Mouse (Mus musculus) adrenal gland, postnatal 14 days (tissue): ENCODE measurements around the gene Smcp. TPM values are rescaled to one million over a fixed set of nuclear protein-coding genes. Genes with fewer than 3 reads are reported as not detected.

Experiments used
- total RNA-seq: library from RNA; stranded (reverse); gene quantifications from 2 replicates; pipeline ENCODE4 v1.2.3, GENCODE M21; 2021

The Smcp gene
- total RNA-seq, 1 experiment from 2014 or later, result not detected

Other genes with a start within 250 kb of the Smcp start
- gene Sprr2d, start 249.9 kb downstream of the Smcp start, total RNA-seq, result not detected in 2 replicates
- gene Sprr2e, start 236.9 kb downstream of the Smcp start, total RNA-seq, result not detected in 2 replicates
- gene Sprr2f, start 223.8 kb downstream of the Smcp start, total RNA-seq, result not detected in 2 replicates
- not detected in 2 replicates for gene Sprr2h, start 203.3 kb downstream of the Smcp start, total RNA-seq
- gene Sprr2i, start 181.0 kb downstream of the Smcp start, total RNA-seq, result not detected in 2 replicates
- gene Sprr2j-ps, start 170.9 kb downstream of the Smcp start, total RNA-seq, result not detected in 2 replicates
- 1.6 and 7.1 TPM in 2 replicates for gene Gm9774, start 159.6 kb downstream of the Smcp start, total RNA-seq
- not detected in 2 replicates for gene Sprr2k, start 156.4 kb downstream of the Smcp start, total RNA-seq
- gene Sprr1b, start 150.2 kb downstream of the Smcp start, total RNA-seq, result not detected in 2 replicates
- gene Sprr3, start 130.3 kb downstream of the Smcp start, total RNA-seq, result not detected in 2 replicates
- not detected in 2 replicates for gene Sprr1a, start 103.1 kb downstream of the Smcp start, total RNA-seq
- gene Sprr4, start 88.5 kb downstream of the Smcp start, total RNA-seq, result not detected in 2 replicates
- gene 2310046K23Rik, start 54.5 kb downstream of the Smcp start, total RNA-seq, result not detected in 2 replicates
- not detected in 2 replicates for gene Ivl, start 15.3 kb downstream of the Smcp start, total RNA-seq
- gene 2210017I01Rik, start 18.5 kb upstream of the Smcp start, total RNA-seq, result not detected in 2 replicates
- gene Lce6a, start 32.7 kb upstream of the Smcp start, total RNA-seq, result not detected in 2 replicates
- gene Lce1a1, start 59.3 kb upstream of the Smcp start, total RNA-seq, result not detected in 2 replicates
- gene Lce1b, start 67.9 kb upstream of the Smcp start, total RNA-seq, result not detected in 2 replicates
- not detected in 2 replicates for gene Lce1a2, start 81.3 kb upstream of the Smcp start, total RNA-seq
- not detected in 2 replicates for gene Lce1c, start 90.2 kb upstream of the Smcp start, total RNA-seq
- gene Lce1d, start 98.2 kb upstream of the Smcp start, total RNA-seq, result not detected in 2 replicates
- gene Lce1e, start 120.1 kb upstream of the Smcp start, total RNA-seq, result not detected in 2 replicates
- not detected in 2 replicates for gene Lce1f, start 131.4 kb upstream of the Smcp start, total RNA-seq
- not detected in 2 replicates for gene Gm38119, start 150.1 kb upstream of the Smcp start, total RNA-seq
- gene Lce1g, start 163.3 kb upstream of the Smcp start, total RNA-seq, result not detected in 2 replicates
- not detected in 2 replicates for gene Lce1h, start 176.1 kb upstream of the Smcp start, total RNA-seq
- gene Lce1i, start 189.9 kb upstream of the Smcp start, total RNA-seq, result not detected in 2 replicates
- not detected in 2 replicates for gene Lce1j, start 201.5 kb upstream of the Smcp start, total RNA-seq
- not detected in 2 replicates for gene Lce1k, start 218.9 kb upstream of the Smcp start, total RNA-seq
- not detected in 2 replicates for gene Kprp, start 238.2 kb upstream of the Smcp start, total RNA-seq